Comparison of ENCODE assay signal across 8 mouse cellular contexts in the genomic region with DNA sequence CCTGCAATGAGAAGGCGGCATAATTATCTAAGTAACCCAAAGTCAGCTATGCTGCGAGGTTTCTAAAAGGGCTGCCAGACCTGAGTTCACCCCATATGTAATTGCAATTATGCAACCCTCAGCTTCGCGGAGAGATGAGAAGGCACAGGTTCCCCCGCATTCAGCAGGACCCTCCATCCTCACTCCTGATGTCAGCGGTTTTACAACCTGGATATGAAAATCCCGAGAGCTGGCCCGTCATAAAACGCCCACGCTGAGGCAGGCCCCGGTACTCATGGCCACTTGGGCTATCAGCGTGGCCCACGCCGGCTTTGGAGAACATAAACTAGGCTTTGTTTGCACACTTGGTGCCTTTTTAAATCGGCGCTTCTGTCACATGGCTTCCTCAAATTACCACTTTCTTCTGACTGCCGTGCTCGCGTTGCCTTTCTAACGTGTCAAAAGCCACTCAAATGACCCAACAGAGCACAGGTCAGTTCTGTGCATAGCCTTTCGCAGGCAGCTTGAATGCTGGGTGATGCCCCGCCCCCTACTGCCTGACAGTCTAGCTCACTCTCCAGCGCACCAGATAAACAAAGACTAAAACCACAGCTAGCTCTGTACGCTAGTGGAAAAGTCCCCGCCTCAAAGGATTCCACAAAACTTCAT. TPM values are rescaled to one million over a fixed set of nuclear protein-coding genes. Genes with fewer than 3 reads are reported as not detected.
DNase-seq lines count a peak whose midpoint lies in the region; ATAC-seq and TF ChIP-seq lines count a peak whose summit lies in the region.

No protein-coding gene starts in this region.

- no peaks in the 10 kb centered on the region for H3K36me3 ChIP-seq in embryonic facial prominence, embryonic 14.5 days (ENCODE audit: control insufficient read depth, insufficient read depth, low read length)
- no peaks in the 10 kb centered on the region for H3K36me3 ChIP-seq in megakaryocyte, embryonic 14.5 days (replicated peaks; ENCODE audit: low read length)
- H3K36me3 ChIP-seq in stomach, postnatal 0 days (ENCODE audit: control insufficient read depth, insufficient read depth, low read length): no peaks in the 10 kb centered on the region

- peaks cover 7% of the 10 kb centered on the region; the same call in 1 of the 2 replicates for H3K4me1 ChIP-seq in embryonic facial prominence, embryonic 14.5 days (ENCODE audit: control insufficient read depth, insufficient read depth, low read length)
- peaks cover 22% of the 10 kb centered on the region for H3K4me1 ChIP-seq in megakaryocyte, embryonic 14.5 days
- no peaks in the 10 kb centered on the region for H3K4me1 ChIP-seq in stomach, postnatal 0 days (replicated peaks; ENCODE audit: control insufficient read depth, insufficient read depth)

- ATAC-seq in embryonic facial prominence, embryonic 14.5 days (ENCODE audit: low read depth): peak; percentile 83
- peak; percentile 73 for ATAC-seq in stomach, postnatal 0 days (ENCODE audit: low FRiP score, low TSS enrichment)

- peak; percentile 30 for DNase-seq in urinary bladder, postnatal 25 days (ENCODE audit: low spot score)
- DNase-seq in urinary bladder, adult 18-20 months (ENCODE audit: low spot score in 2 of 2): no peak
- DNase-seq in embryonic facial prominence, embryonic 14.5 days (ENCODE audit: low spot score): peak; percentile 70
- peak; percentile 46 for DNase-seq in heart, postnatal 4 days
- peak; percentile 69 to 80 for DNase-seq in kidney, postnatal 4 days
- DNase-seq in stomach, postnatal 0 days (ENCODE audit: low spot score): peak; percentile 67
- DNase-seq in layer of hippocampus, postnatal 36 days: no peak

- 28% methylated on average over 25 of the region's 25 CpGs for WGBS in embryonic facial prominence, embryonic 14.5 days
- WGBS in stomach, postnatal 0 days: 21% methylated on average over 25 of the region's 25 CpGs

- H3K9ac ChIP-seq in embryonic facial prominence, embryonic 14.5 days (ENCODE audit: low read depth, low read length): peak overlapping the region; percentile 49; the same call in 1 of the 2 replicates
- H3K9ac ChIP-seq in stomach, postnatal 0 days (ENCODE audit: low read length): no peak overlapping the region

- TF ChIP-seq EP300 in stomach, postnatal 0 days (optimal IDR thresholded peaks at IDR 0.05): no peak

- no peaks in the 10 kb centered on the region for H3K9me3 ChIP-seq in embryonic facial prominence, embryonic 14.5 days (ENCODE audit: control insufficient read depth, low read length)
- H3K9me3 ChIP-seq in megakaryocyte, embryonic 14.5 days: peaks cover 4% of the 10 kb centered on the region
- no peaks in the 10 kb centered on the region for H3K9me3 ChIP-seq in stomach, postnatal 0 days (ENCODE audit: control insufficient read depth, low read length)

- peak overlapping the region; percentile 28 for H3K27ac ChIP-seq in embryonic facial prominence, embryonic 14.5 days (replicated peaks; ENCODE audit: low read depth, low read length)
- H3K27ac ChIP-seq in stomach, postnatal 0 days (replicated peaks): no peak overlapping the region

- peak overlapping the region; percentile 57 for H3K4me2 ChIP-seq in embryonic facial prominence, embryonic 14.5 days (ENCODE audit: low read depth, low read length)
- H3K4me2 ChIP-seq in stomach, postnatal 0 days (replicated peaks; ENCODE audit: low read depth): peak overlapping the region; percentile 42

- H3K27me3 ChIP-seq in embryonic facial prominence, embryonic 14.5 days (replicated peaks; ENCODE audit: control insufficient read depth, insufficient read depth, low read length): no peaks in the 10 kb centered on the region
- H3K27me3 ChIP-seq in megakaryocyte, embryonic 14.5 days (replicated peaks): peaks cover 23% of the 10 kb centered on the region
- no peaks in the 10 kb centered on the region for H3K27me3 ChIP-seq in stomach, postnatal 0 days (ENCODE audit: control insufficient read depth, insufficient read depth, low read length)

- peak; percentile 35; the same call in 1 of the 2 replicates for TF ChIP-seq CTCF in stomach, postnatal 0 days (IDR thresholded peaks at IDR 0.05; ENCODE audit: low read depth)

- peak overlapping the region; percentile 23 for H3K4me3 ChIP-seq in embryonic facial prominence, embryonic 14.5 days (ENCODE audit: low read depth, low read length)
- H3K4me3 ChIP-seq in megakaryocyte, embryonic 14.5 days (replicated peaks): peak overlapping the region; percentile 82
- H3K4me3 ChIP-seq in stomach, postnatal 0 days (ENCODE audit: low read depth, low read length): 0 out of 2 replicates have a peak overlapping the region, but pooled peaks have one; percentile 3

RNA-seq across cellular contexts. Expression of a gene that starts 53.9 kb away (rescaled TPM):
- polyA plus RNA-seq in embryonic facial prominence, embryonic 14.5 days (2014; fragmentation: Nextera tagmentation; extraction: Ambion mirVana): 2.2 and 3.6 TPM in 2 replicates
- total RNA-seq in heart, postnatal 4 days (2021): 1 to 10 TPM; 3.7 to 4.9 TPM
- not detected in 2 replicates for polyA plus RNA-seq in megakaryocyte, embryonic 14.5 days (2012; ENCODE audit: insufficient read depth, low replicate concordance)
- 3.8 and 4.1 TPM in 2 replicates for polyA plus RNA-seq in stomach, postnatal 0 days (2015; fragmentation: Nextera tagmentation; extraction: Ambion mirVana)
- total RNA-seq in layer of hippocampus, postnatal 36 days (2021): 10 to 100 TPM; 32.2 to 41.7 TPM

Comparison
In these comparisons a context has a peak if more than half of its experiments do, and no peak if none do; other contexts are left out.
1. DNase-seq: peak in urinary bladder, postnatal 25 days (single experiment), embryonic facial prominence, embryonic 14.5 days (single experiment), heart, postnatal 4 days (single experiment), kidney, postnatal 4 days (2 of 2) and stomach, postnatal 0 days (single experiment); none in urinary bladder, adult 18-20 months (0 of 2) and layer of hippocampus, postnatal 36 days (0 of 2).
2. H3K4me3 ChIP-seq: peak in every context shown above with its lines; median percentile 82 in megakaryocyte, embryonic 14.5 days; 23 in embryonic facial prominence, embryonic 14.5 days; 3 in stomach, postnatal 0 days.